12 mouse cellular contexts compared by ENCODE assay signal in genomic region chr12:100508668-100509067, GRCm38 (mm10). TPM values are rescaled to one million over a fixed set of nuclear protein-coding genes. Genes with fewer than 3 reads are reported as not detected.
DNase-seq lines count a peak whose midpoint lies in the region; ATAC-seq and TF ChIP-seq lines count a peak whose summit lies in the region.
"Had no signal": no experiment of that assay in that cellular context is flagged by ENCODE, and none has a peak within 500 bp of the region (broad histone marks: within the 10 kb centered on the region; RNA-seq: fewer than 3 reads in every experiment).

No protein-coding gene starts in this region.

- H3K9me3 ChIP-seq in heart, embryonic 10.5 days, result no peaks in the 10 kb centered on the region; the same call in 1 of the 2 replicates
- no peaks in the 10 kb centered on the region for H3K9me3 ChIP-seq in G1E (replicated peaks)
- H3K9me3 ChIP-seq: forebrain, embryonic 15.5 days; kidney, embryonic 15.5 days had no signal

- peak; percentile 47 to 72 for DNase-seq in heart, adult 9 months (ENCODE audit: low spot score in 2 of 2)
- no peak for DNase-seq in heart, embryonic 10.5 days (ENCODE audit: low spot score)
- peak; percentile 26 for DNase-seq in G1E (ENCODE audit: low spot score)
- DNase-seq in adrenal gland, postnatal 36 days, result no peak
- DNase-seq in cerebellum, postnatal 4 days (ENCODE audit: low spot score in 2 of 2), result no peak
- DNase-seq: cerebellum, postnatal 25 days; gastrocnemius, postnatal 36 days; left cerebral cortex, postnatal 4 days had no signal

- H3K27ac ChIP-seq in heart, embryonic 10.5 days, result no peak overlapping the region
- H3K27ac ChIP-seq in macrophage, result peak overlapping the region; percentile 84
- H3K27ac ChIP-seq: forebrain, embryonic 15.5 days had no signal

- H3K4me1 ChIP-seq in heart, embryonic 10.5 days, result peaks cover 47% of the 10 kb centered on the region
- H3K4me1 ChIP-seq in G1E (ENCODE audit: insufficient read depth, low read depth, low read length), result peaks cover 48% of the 10 kb centered on the region
- H3K4me1 ChIP-seq: forebrain, embryonic 15.5 days had no signal

- whole genome bisulfite sequencing in heart, embryonic 10.5 days, result 69% methylated on average over 5 of the region's 5 CpGs
- 45% methylated on average over 5 of the region's 5 CpGs for WGBS in macrophage (ENCODE audit: missing documents)

- peak; percentile 64 for ATAC-seq in G1E (ENCODE audit: extremely low read depth, insufficient number of reproducible peaks, low FRiP score, poor library complexity, severe bottlenecking)
- peak; percentile 72 for ATAC-seq in common myeloid progenitor, adult 5-6 weeks (replicated peaks; ENCODE audit: low read depth, poor library complexity, severe bottlenecking)
- ATAC-seq: forebrain, embryonic 15.5 days had no signal

- H3K79me2 ChIP-seq in macrophage (ENCODE audit: inconsistent target), result peaks cover 85% of the 10 kb centered on the region

- H3K36me3 ChIP-seq in heart, embryonic 10.5 days, result peaks cover 22% of the 10 kb centered on the region
- peaks cover 14% of the 10 kb centered on the region for H3K36me3 ChIP-seq in G1E (replicated peaks)
- no peaks in the 10 kb centered on the region for H3K36me3 ChIP-seq in macrophage (ENCODE audit: inconsistent target)

- TF ChIP-seq CTCF in G1E (IDR thresholded peaks at IDR 0.05; ENCODE audit: low read depth, low read length), result no peak

- no peak overlapping the region for H3K4me3 ChIP-seq in heart, embryonic 10.5 days
- no peak overlapping the region for H3K4me3 ChIP-seq in G1E (ENCODE audit: low read depth, low read length)
- H3K4me3 ChIP-seq in macrophage (ENCODE audit: inconsistent target), result no peak overlapping the region
- H3K4me3 ChIP-seq: forebrain, embryonic 15.5 days; kidney, embryonic 15.5 days had no signal

- no peaks in the 10 kb centered on the region for H3K27me3 ChIP-seq in heart, embryonic 10.5 days (ENCODE audit: insufficient read depth, poor library complexity, severe bottlenecking)
- H3K27me3 ChIP-seq in G1E (ENCODE audit: insufficient read depth, low read length), result peaks cover 13% of the 10 kb centered on the region
- H3K27me3 ChIP-seq: forebrain, embryonic 15.5 days; kidney, embryonic 15.5 days had no signal

RNA-seq across cellular contexts. Expression of gene Ttc7b, which starts 12.0 kb away (rescaled TPM):
- polyA plus RNA-seq in heart, embryonic 10.5 days (2016; fragmentation: Nextera tagmentation; extraction: Ambion mirVana), result 5.9 and 6.2 TPM in 2 replicates
- total RNA-seq in G1E (2014; fragmentation: Nextera tagmentation) (27.1 and 33.9 TPM in 2 replicates), G1E (2017) (25.4 and 26.8 TPM in 2 replicates)
- polyA plus RNA-seq in G1E (2012) (21.1 and 24.2 TPM in 2 replicates), macrophage (2018) (21.7 to 32.3 TPM (median 29.4 TPM) in 3 replicates)
- total RNA-seq in common myeloid progenitor, adult 5-6 weeks (2017), result 17.8 and 18.0 TPM in 2 replicates
- total RNA-seq in macrophage (2018; cell fraction: chromatin; rRNA removed), result 100 to 1,000 TPM in 17 of 26 experiments, 10 to 100 TPM in 9; 75.1 to 195 (median 117) TPM
- total RNA-seq in macrophage (2018; cell fraction: cytosol; rRNA removed), result 10 to 100 TPM; 21.3 to 44.4 (median 32.3) TPM
- total RNA-seq in macrophage (2018; cell fraction: nucleus; rRNA removed), result 100 to 1,000 TPM in 5 of 26 experiments, 10 to 100 TPM in 21; 40.5 to 130 (median 63.7) TPM
- 10 to 100 TPM; 75.9 to 82.8 TPM for total RNA-seq in adrenal gland, postnatal 36 days (2021)

Comparison
In these comparisons a context has a peak if more than half of its experiments do, and no peak if none do; other contexts are left out.
1. DNase-seq: peak in heart, adult 9 months (2 of 2) and G1E (single experiment); none in heart, embryonic 10.5 days (single experiment), adrenal gland, postnatal 36 days (0 of 2) and cerebellum, postnatal 4 days (0 of 2).